Mouse (Mus musculus): Measurements from ENCODE around the gene Optn.

Gene Optn

DNA sequence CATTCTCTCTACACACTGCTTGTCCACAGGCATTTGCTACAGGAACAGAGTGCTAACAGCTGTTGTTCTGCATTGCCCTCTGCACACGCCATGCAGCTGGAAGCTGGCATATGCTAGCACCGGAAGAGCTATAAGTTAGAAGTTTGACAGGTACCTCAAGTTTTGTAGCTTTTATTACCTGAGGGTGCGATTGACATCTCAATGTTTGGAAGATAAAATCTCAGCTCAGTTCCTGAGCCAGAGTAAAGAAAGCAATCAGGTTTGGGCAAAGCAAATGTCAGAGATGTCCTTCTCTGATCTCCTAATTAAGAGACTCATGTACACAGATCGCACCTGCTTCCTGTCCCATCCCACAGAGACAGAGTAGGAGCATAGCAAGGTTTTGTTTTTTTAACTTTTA lies 77.1 kb downstream of the Optn start:
- no peak for DNase-seq (ENCODE audit: low spot score in 2 of 2)

DNA sequence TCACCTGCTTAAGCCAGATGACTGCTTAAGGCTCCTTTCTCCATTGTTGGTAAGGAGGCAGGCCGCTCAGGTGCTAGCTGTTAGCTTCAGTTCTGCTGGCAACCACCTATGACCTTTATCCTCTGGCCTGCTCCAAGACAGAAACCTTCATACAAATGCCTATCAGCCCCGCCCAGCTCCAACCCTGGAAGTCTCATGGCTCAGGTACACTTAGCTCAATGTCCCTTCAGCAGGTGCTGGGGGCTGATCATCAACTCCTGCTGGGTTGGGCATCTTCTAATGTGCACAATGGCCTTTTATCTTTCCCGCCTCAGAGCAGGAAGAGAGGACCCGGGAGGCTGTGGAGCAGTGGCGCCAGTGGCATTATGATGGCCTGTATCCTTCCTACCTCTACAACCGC lies 78.9 kb downstream of the Optn start:
- DNase-seq (ENCODE audit: low spot score in 2 of 2) = no peak

DNA sequence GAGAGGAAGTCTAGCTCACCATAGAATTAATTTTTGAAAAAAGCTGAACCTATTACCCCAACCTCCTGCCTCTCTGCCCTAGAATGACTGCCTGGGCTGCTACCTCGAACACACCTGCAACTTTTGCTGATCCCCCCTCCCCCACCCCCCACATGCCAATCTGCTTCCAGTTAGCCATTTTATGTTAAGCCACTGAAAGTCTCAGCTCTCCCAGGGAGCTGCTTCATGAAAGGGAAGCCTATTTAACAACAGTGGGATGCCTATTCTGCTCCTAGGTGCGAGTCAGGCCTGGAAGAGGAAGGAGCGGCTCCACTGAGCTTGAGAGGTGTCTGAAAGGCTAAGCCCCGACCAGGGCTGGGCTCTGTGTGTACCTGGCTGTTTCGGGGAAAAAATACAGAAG lies 79.9 kb downstream of the Optn start:
- no peak for DNase-seq (ENCODE audit: low spot score in 2 of 2)

GRCm38 (mm10) chr2:4978091-4978490 lies 85.8 kb downstream of the Optn start:
- no peak for DNase-seq (ENCODE audit: low spot score in 2 of 2)

DNA sequence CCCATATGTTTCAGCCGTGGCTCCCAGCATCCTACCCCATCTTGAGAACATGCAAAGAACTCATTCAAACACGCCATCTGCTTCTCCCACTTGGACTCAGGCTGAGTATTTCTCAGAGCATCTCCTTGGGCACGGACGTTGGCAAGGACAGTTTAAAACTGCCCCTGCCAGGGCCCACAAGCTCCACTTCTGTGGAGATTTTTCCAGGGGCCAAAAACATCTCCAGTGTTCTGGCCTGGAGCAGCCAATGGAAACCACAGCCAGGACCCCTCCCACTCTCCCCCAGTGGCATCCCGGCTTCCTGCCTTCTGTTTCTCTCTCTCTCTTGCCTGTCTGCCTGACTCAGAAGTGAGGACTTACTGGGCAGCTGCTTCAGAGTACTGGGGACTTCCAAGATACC lies 88.0 kb downstream of the Optn start, which contains the start of gene Ucma:
Ucma (plus strand) TSS at position 316 of the 400 bp plus-strand sequence.
- DNase-seq (ENCODE audit: low spot score in 2 of 2) = peak; percentile 17 to 49

Data from frontal cortex, postnatal 36 days (tissue).